Mouse (Mus musculus) forebrain, embryonic 14.5 days (tissue): ENCODE results near the gene Npl. TPM values are rescaled to one million over a fixed set of nuclear protein-coding genes. Genes with fewer than 3 reads are reported as not detected.
A peak's percentile ranks its signal among the peaks of the same experiment; 100 is the strongest.

Experiments used
- ATAC-seq: fragments of 200-750 bp; cut with Nextera tagmentation; 2 replicates; pipeline ENCODE4 v1.8.0; 2017; ENCODE audit warnings: mild to moderate bottlenecking, moderate library complexity
- DNase-seq: peaks from one replicate; pipeline ENCODE4 v3.0.0-alpha.2; 2015; ENCODE audit warnings: low spot score
- H3K27ac ChIP-seq: fragments of 300-500 bp; sonication (generic); 2 replicates; pipeline ENCODE4 v1.5.1; 2014; ENCODE audit warnings: low read depth, mild to moderate bottlenecking, control low read depth, low read length, moderate library complexity
- H3K27me3 ChIP-seq: fragments of 300-500 bp; sonication (generic); replicated peaks from 2 replicates; pipeline ENCODE4 v1.6.1; 2014; ENCODE audit warnings: low read length, control low read depth, mixed read lengths; ENCODE audit not compliant: control insufficient read depth, insufficient read depth
- H3K36me3 ChIP-seq: fragments of 300-500 bp; sonication (generic); 2 replicates; pipeline ENCODE4 v1.6.1; 2014; ENCODE audit warnings: low read length, control low read depth; ENCODE audit not compliant: control insufficient read depth, insufficient read depth
- H3K4me1 ChIP-seq: fragments of 300-500 bp; sonication (generic); 2 replicates; pipeline ENCODE4 v1.6.1; 2014; ENCODE audit warnings: antibody characterized with exemption, low read length, control low read depth; ENCODE audit not compliant: control insufficient read depth, insufficient read depth
- H3K4me2 ChIP-seq: fragments of 300-500 bp; sonication (generic); 2 replicates; pipeline ENCODE4 v1.6.1; 2014; ENCODE audit warnings: mild to moderate bottlenecking, control low read depth, low read length
- H3K4me3 ChIP-seq: fragments of 300-500 bp; sonication (generic); 2 replicates; pipeline ENCODE4 v1.5.1; 2014; ENCODE audit warnings: low read depth, low read length, control low read depth
- H3K9ac ChIP-seq: fragments of 300-500 bp; sonication (generic); 2 replicates; pipeline ENCODE4 v1.6.1; 2014; ENCODE audit warnings: mild to moderate bottlenecking, low read length, control low read depth, moderate library complexity
- H3K9me3 ChIP-seq: fragments of 300-500 bp; sonication (generic); replicated peaks from 2 replicates; pipeline ENCODE4 v1.6.1; 2016; ENCODE audit warnings: low read length, control low read depth, mixed read lengths; ENCODE audit not compliant: control insufficient read depth
- WGBS: fragments of 180-500 bp; shearing (Covaris S2); extraction: QIAGEN DNeasy Blood & Tissue Kit; methylation state at CpG from one replicate; pipeline ENCODE4 v1.1.7; 2014; 5-methylcytosine and 5-hydroxymethylcytosine counted together
- polyA plus RNA-seq: library from polyadenylated mRNA; unstranded; fragments of >200 nt; fragmentation: Nextera tagmentation; extraction: Ambion mirVana; gene quantifications from 2 replicates; pipeline ENCODE4 v1.2.1, GENCODE M21; 2014

Npl gene
- polyA plus RNA-seq, 1 experiment from 2014 or later, result 10.1 TPM

- H3K27me3 ChIP-seq, result no peaks in the 10 kb centered on the region
- no peak overlapping the region for H3K4me3 ChIP-seq
- no peak overlapping the region for H3K4me2 ChIP-seq
- WGBS, result 0% methylated on average over 2 of the region's 2 CpGs
- no peaks in the 10 kb centered on the region for H3K4me1 ChIP-seq
- no peaks in the 10 kb centered on the region for H3K36me3 ChIP-seq
- ATAC-seq (peak; percentile 78), DNase-seq (peak; percentile 90)
- H3K9me3 ChIP-seq, result no peaks in the 10 kb centered on the region
- H3K9ac ChIP-seq, result no peak overlapping the region
- no peak overlapping the region for H3K27ac ChIP-seq
Observed at GRCm38 (mm10) chr1:153556896-153557295, 7.1 kb upstream of the Npl start.

GRCm38 (mm10) chr1:153556202-153556601 is 6.4 kb upstream of the Npl start:
- H3K9me3 ChIP-seq, result no peaks in the 10 kb centered on the region
- no peak overlapping the region for H3K4me3 ChIP-seq
- H3K9ac ChIP-seq, result no peak overlapping the region
- ATAC-seq (no peak), DNase-seq (no peak)
- H3K27ac ChIP-seq, result no peak overlapping the region
- H3K27me3 ChIP-seq, result no peaks in the 10 kb centered on the region
- 90% methylated on average over 4 of the region's 4 CpGs for WGBS
- H3K36me3 ChIP-seq, result no peaks in the 10 kb centered on the region
- no peak overlapping the region for H3K4me2 ChIP-seq
- H3K4me1 ChIP-seq, result no peaks in the 10 kb centered on the region

GRCm38 (mm10) chr1:153550814-153551213 is 969 bp upstream of the Npl start:
- no peaks in the 10 kb centered on the region for H3K9me3 ChIP-seq
- WGBS, result 32% methylated on average over 3 of the region's 3 CpGs
- H3K9ac ChIP-seq, result no peak overlapping the region
- H3K4me1 ChIP-seq, result 0 out of 2 replicates have a peak, but pooled peaks cover 5% of the 10 kb centered on the region
- no peak overlapping the region for H3K4me2 ChIP-seq
- no peaks in the 10 kb centered on the region for H3K36me3 ChIP-seq
- H3K4me3 ChIP-seq, result no peak overlapping the region
- no peak overlapping the region for H3K27ac ChIP-seq
- no peaks in the 10 kb centered on the region for H3K27me3 ChIP-seq
- DNase-seq (peak; percentile 82), ATAC-seq (peak; percentile 51)

GRCm38 (mm10) chr1:153547555-153547954 is 2.3 kb downstream of the Npl start:
- H3K9me3 ChIP-seq, result no peaks in the 10 kb centered on the region
- no peak overlapping the region for H3K4me3 ChIP-seq
- H3K27ac ChIP-seq, result no peak overlapping the region
- no peak for ATAC-seq
- no peak for DNase-seq
- no peak overlapping the region for H3K4me2 ChIP-seq
- H3K36me3 ChIP-seq, result no peaks in the 10 kb centered on the region
- no peaks in the 10 kb centered on the region for H3K27me3 ChIP-seq
- H3K4me1 ChIP-seq, result 0 out of 2 replicates have a peak, but pooled peaks cover 5% of the 10 kb centered on the region
- no peak overlapping the region for H3K9ac ChIP-seq
- 83% methylated on average over 8 of the region's 8 CpGs for WGBS

GRCm38 (mm10) chr1:153545196-153545595 is 4.6 kb downstream of the Npl start:
- H3K27ac ChIP-seq, result no peak overlapping the region
- no peak overlapping the region for H3K9ac ChIP-seq
- H3K36me3 ChIP-seq, result no peaks in the 10 kb centered on the region
- no peak for DNase-seq
- no peaks in the 10 kb centered on the region for H3K9me3 ChIP-seq
- ATAC-seq, result no peak
- H3K4me1 ChIP-seq, result 0 out of 2 replicates have a peak, but pooled peaks cover 5% of the 10 kb centered on the region
- H3K27me3 ChIP-seq, result no peaks in the 10 kb centered on the region
- WGBS, result 88% methylated on average over 2 of the region's 2 CpGs
- no peak overlapping the region for H3K4me2 ChIP-seq
- H3K4me3 ChIP-seq, result no peak overlapping the region

- H3K4me3 ChIP-seq, result no peak overlapping the region
- 59% methylated on average over 7 of the region's 7 CpGs for WGBS
- no peaks in the 10 kb centered on the region for H3K36me3 ChIP-seq
- no peak for DNase-seq
- no peak overlapping the region for H3K9ac ChIP-seq
- no peak overlapping the region for H3K27ac ChIP-seq
- no peak overlapping the region for H3K4me2 ChIP-seq
- H3K27me3 ChIP-seq, result no peaks in the 10 kb centered on the region
- H3K9me3 ChIP-seq, result no peaks in the 10 kb centered on the region
- no peaks in the 10 kb centered on the region for H3K4me1 ChIP-seq
- no peak for ATAC-seq
Observed at GRCm38 (mm10) chr1:153542726-153543320, 7.0 kb downstream of the Npl start.

GRCm38 (mm10) chr1:153540753-153541152 is 9.1 kb downstream of the Npl start:
- no peak overlapping the region for H3K4me3 ChIP-seq
- DNase-seq (no peak), ATAC-seq (no peak)
- no peak overlapping the region for H3K9ac ChIP-seq
- H3K4me2 ChIP-seq, result no peak overlapping the region
- no peaks in the 10 kb centered on the region for H3K27me3 ChIP-seq
- H3K4me1 ChIP-seq, result no peaks in the 10 kb centered on the region
- H3K36me3 ChIP-seq, result no peaks in the 10 kb centered on the region
- H3K9me3 ChIP-seq, result no peaks in the 10 kb centered on the region
- WGBS, result 55% methylated on average over 3 of the region's 3 CpGs
- H3K27ac ChIP-seq, result no peak overlapping the region

GRCm38 (mm10) chr1:153539739-153540333 is 10.0 kb downstream of the Npl start:
- 27% methylated on average over 9 of the region's 9 CpGs for whole genome bisulfite sequencing
- H3K27me3 ChIP-seq, result no peaks in the 10 kb centered on the region
- H3K36me3 ChIP-seq, result no peaks in the 10 kb centered on the region
- H3K4me1 ChIP-seq, result no peaks in the 10 kb centered on the region
- no peak overlapping the region for H3K9ac ChIP-seq
- H3K4me3 ChIP-seq, result no peak overlapping the region
- ATAC-seq, result no peak
- H3K27ac ChIP-seq, result no peak overlapping the region
- no peaks in the 10 kb centered on the region for H3K9me3 ChIP-seq
- H3K4me2 ChIP-seq, result no peak overlapping the region
- no peak for DNase-seq

- DNase-seq, result no peak
- Histone ChIP-seq H3K27me3 (no peaks in the 10 kb centered on the region), H3K9me3 (no peaks in the 10 kb centered on the region), H3K36me3 (no peaks in the 10 kb centered on the region), H3K4me1 (peaks cover 6% of the 10 kb centered on the region), H3K9ac (no peak overlapping the region), H3K4me2 (no peak overlapping the region), H3K27ac (no peak overlapping the region), H3K4me3 (no peak overlapping the region)
- 14% methylated on average over 9 of the region's 9 CpGs for WGBS
- ATAC-seq, result no peak
Observed at GRCm38 (mm10) chr1:153535611-153536010, 14.2 kb downstream of the Npl start.
